Mouse (Mus musculus): ENCODE data around the gene Olfr606. TPM values are rescaled to one million over a fixed set of nuclear protein-coding genes. Genes with fewer than 3 reads are reported as not detected.
"Not testable (repeated sequence)": the region's sequence is repeated elsewhere in the genome, so short reads cannot be mapped to it uniquely, and the experiment has no call there.

Gene Olfr606
- polyA plus RNA-seq (2017; shearing (Covaris generic)) = not detected

GRCm38 (mm10) chr7:103448746-103449145 is at the start of gene Olfr606:
TSS of gene Olfr606 (plus strand) at chr7:103449046.
- ATAC-seq = no peak

- not testable (repeated sequence) for ATAC-seq
Observed at GRCm38 (mm10) chr7:103406521-103407055, 42.3 kb upstream of the Olfr606 start.

- ATAC-seq = not testable (repeated sequence)
Observed at GRCm38 (mm10) chr7:103414772-103415171, 34.1 kb upstream of the Olfr606 start, which contains the start of gene Usp17lc. TSS of gene Usp17lc (plus strand) at chr7:103415072.

GRCm38 (mm10) chr7:103445339-103445738 is 3.5 kb upstream of the Olfr606 start, which contains the start of gene Olfr605:
TSS of gene Olfr605 (minus strand) at chr7:103445439.
- no peak for ATAC-seq

DNA sequence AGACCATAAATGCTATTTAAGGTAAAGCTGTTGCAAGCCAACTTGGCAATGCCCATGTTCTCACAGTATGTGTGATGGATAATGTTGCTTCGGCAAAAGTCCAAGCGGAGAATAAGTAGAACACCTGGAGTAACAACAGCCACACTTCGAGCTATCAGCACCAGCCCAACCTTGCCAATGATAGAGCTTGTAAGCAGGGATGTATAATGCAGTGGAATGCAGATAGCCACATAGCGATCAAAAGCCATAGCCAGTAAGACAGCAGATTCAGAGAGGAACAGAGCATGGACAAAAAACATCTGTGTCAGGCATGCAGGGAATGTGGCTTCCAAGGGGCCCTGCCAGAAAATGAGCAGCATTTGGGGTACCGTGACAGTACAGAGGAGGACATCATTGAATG is 11.7 kb downstream of the Olfr606 start:
- ATAC-seq = no peak

- ATAC-seq = no peak
Observed at GRCm38 (mm10) chr7:103469577-103469976, 20.7 kb downstream of the Olfr606 start, which contains the start of gene Olfr608. TSS of gene Olfr608 (plus strand) at chr7:103469877.

DNA sequence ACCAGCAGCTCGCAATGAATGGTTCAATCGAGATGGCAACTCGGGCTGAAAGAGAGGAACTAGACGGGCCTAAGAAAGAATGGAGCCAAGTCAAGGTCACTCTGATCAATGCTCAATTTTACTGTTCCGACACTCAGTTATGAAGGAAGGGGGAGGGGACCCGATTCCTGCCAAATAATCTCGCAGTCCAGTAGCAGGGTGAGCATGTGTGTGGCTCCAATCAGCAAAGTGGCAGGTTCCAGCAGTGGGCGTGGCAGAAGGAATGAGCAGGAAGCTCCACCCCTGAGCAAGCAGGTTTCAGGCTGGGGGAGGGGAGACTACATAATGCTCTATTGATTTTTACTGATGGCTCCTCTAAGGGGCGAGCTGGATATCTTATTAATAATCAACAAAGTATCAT is 28.3 kb downstream of the Olfr606 start:
- ATAC-seq = not testable (repeated sequence)

- ATAC-seq = no peak
Observed at GRCm38 (mm10) chr7:103497962-103498361, 49.1 kb downstream of the Olfr606 start, which contains the start of gene Olfr609. TSS of gene Olfr609 (minus strand) at chr7:103498062.

Other genes starting within 250 kb of the Olfr606 start
- not detected for gene Olfr593, start 237.2 kb upstream of the Olfr606 start, polyA plus RNA-seq (2017; shearing (Covaris generic))
- gene Olfr594, start 232.1 kb upstream of the Olfr606 start, polyA plus RNA-seq (2017; shearing (Covaris generic)) = not detected
- gene Usp17ld, start 196.5 kb upstream of the Olfr606 start, polyA plus RNA-seq (2017; shearing (Covaris generic)) = not detected
- not detected for gene Olfr596, start 143.4 kb upstream of the Olfr606 start, polyA plus RNA-seq (2017; shearing (Covaris generic))
- under 1 TPM in 1 of 3 experiments, not detected in 2; 0.18 TPM for gene Olfr597, start 132.7 kb upstream of the Olfr606 start, polyA plus RNA-seq (2017; shearing (Covaris generic))
- gene Olfr598, start 125.5 kb upstream of the Olfr606 start, polyA plus RNA-seq (2017; shearing (Covaris generic)) = not detected
- not detected for gene Olfr599, start 113.1 kb upstream of the Olfr606 start, polyA plus RNA-seq (2017; shearing (Covaris generic))
- gene Olfr600, start 99.4 kb upstream of the Olfr606 start, polyA plus RNA-seq (2017; shearing (Covaris generic)) = not detected
- not detected for gene Olfr601, start 86.4 kb upstream of the Olfr606 start, polyA plus RNA-seq (2017; shearing (Covaris generic))
- not detected for gene Olfr603, start 62.9 kb upstream of the Olfr606 start, polyA plus RNA-seq (2017; shearing (Covaris generic))
- gene Usp17lc, start 34.0 kb upstream of the Olfr606 start, polyA plus RNA-seq (2017; shearing (Covaris generic)) = not detected
- not detected for gene Olfr605, start 3.6 kb upstream of the Olfr606 start, polyA plus RNA-seq (2017; shearing (Covaris generic))
- under 1 TPM in 1 of 3 experiments, not detected in 2; 0.09 TPM for gene Olfr607, start 15.1 kb downstream of the Olfr606 start, polyA plus RNA-seq (2017; shearing (Covaris generic))
- gene Olfr608, start 20.8 kb downstream of the Olfr606 start, polyA plus RNA-seq (2017; shearing (Covaris generic)) = not detected
- gene Olfr609, start 49.0 kb downstream of the Olfr606 start, polyA plus RNA-seq (2017; shearing (Covaris generic)) = not detected
- not detected for gene Olfr610, start 63.1 kb downstream of the Olfr606 start, polyA plus RNA-seq (2017; shearing (Covaris generic))
- gene Olfr611, start 71.8 kb downstream of the Olfr606 start, polyA plus RNA-seq (2017; shearing (Covaris generic)) = not detected
- not detected for gene Olfr612, start 93.7 kb downstream of the Olfr606 start, polyA plus RNA-seq (2017; shearing (Covaris generic))
- not detected for gene Olfr613, start 99.0 kb downstream of the Olfr606 start, polyA plus RNA-seq (2017; shearing (Covaris generic))
- gene Olfr615, start 107.0 kb downstream of the Olfr606 start, polyA plus RNA-seq (2017; shearing (Covaris generic)) = not detected
- not detected for gene Olfr616, start 120.1 kb downstream of the Olfr606 start, polyA plus RNA-seq (2017; shearing (Covaris generic))
- gene Olfr617, start 124.0 kb downstream of the Olfr606 start, polyA plus RNA-seq (2017; shearing (Covaris generic)) = not detected
- gene Olfr618, start 141.1 kb downstream of the Olfr606 start, polyA plus RNA-seq (2017; shearing (Covaris generic)) = not detected
- not detected for gene Olfr619, start 151.5 kb downstream of the Olfr606 start, polyA plus RNA-seq (2017; shearing (Covaris generic))
- under 1 TPM in 2 of 3 experiments, not detected in 1; 0.18 to 0.95 TPM for gene Olfr620, start 163.5 kb downstream of the Olfr606 start, polyA plus RNA-seq (2017; shearing (Covaris generic))
- gene Olfr622, start 193.7 kb downstream of the Olfr606 start, polyA plus RNA-seq (2017; shearing (Covaris generic)) = not detected
- gene Olfr623, start 214.7 kb downstream of the Olfr606 start, polyA plus RNA-seq (2017; shearing (Covaris generic)) = not detected
- gene Olfr624, start 222.1 kb downstream of the Olfr606 start, polyA plus RNA-seq (2017; shearing (Covaris generic)) = not detected
- not detected for gene Olfr625-ps1, start 233.7 kb downstream of the Olfr606 start, polyA plus RNA-seq (2017; shearing (Covaris generic))